Comparison of ENCODE assay signal across 8 mouse cellular contexts in the genomic region with DNA sequence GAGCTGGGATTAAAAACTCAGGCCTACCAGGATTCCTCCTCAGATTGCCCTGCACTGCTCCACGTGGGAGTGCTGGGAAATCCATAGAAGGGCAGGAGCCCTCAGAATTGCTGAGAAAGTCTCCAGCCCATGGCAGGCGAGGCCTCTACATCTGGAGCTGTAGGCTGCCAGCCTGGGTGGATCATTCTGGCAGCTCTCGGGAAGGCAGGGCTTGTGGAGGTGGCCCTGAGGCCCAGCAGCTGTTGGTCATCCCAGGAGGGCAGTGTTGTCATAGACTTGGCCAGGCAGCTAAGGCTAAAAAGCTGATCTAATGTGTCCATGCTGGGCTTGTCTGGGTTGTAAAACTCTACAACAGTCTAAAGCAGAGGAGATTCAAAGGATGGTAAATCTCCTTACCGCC.
DNase-seq lines count a peak whose midpoint lies in the region; ATAC-seq lines count a peak whose summit lies in the region.

No protein-coding gene starts in this region.

- no peak for ATAC-seq in activated CD4-positive, CD25-positive, alpha-beta regulatory T cell, adult 4 months
- no peak for ATAC-seq in erythroblast, adult 5-6 weeks (replicated peaks; ENCODE audit: low FRiP score, poor library complexity, severe bottlenecking)

- peak; percentile 75 for DNase-seq in urinary bladder, postnatal 14 days (ENCODE audit: low spot score)
- DNase-seq in urinary bladder, postnatal 10 days (ENCODE audit: low spot score) = no peak
- DNase-seq in gastrocnemius, postnatal 4 days (ENCODE audit: low spot score in 2 of 2) = peak; percentile 46 to 70
- DNase-seq in kidney, postnatal 4 days = peak; percentile 64 to 74
- peak; percentile 56 to 78 for DNase-seq in urinary bladder, postnatal 36 days (ENCODE audit: low spot score in 2 of 2)
- DNase-seq in cerebellum, adult 11 months = no peak

Comparison
In these comparisons a context has a peak if more than half of its experiments do, and no peak if none do; other contexts are left out.
1. DNase-seq: peak in urinary bladder, postnatal 14 days (single experiment), gastrocnemius, postnatal 4 days (2 of 2), kidney, postnatal 4 days (2 of 2) and urinary bladder, postnatal 36 days (2 of 2); none in urinary bladder, postnatal 10 days (single experiment) and cerebellum, adult 11 months (single experiment).